Comparison of ENCODE assay signal across 27 mouse cellular contexts in genomic region chr17:45338086-45338485, GRCm38 (mm10).
DNase-seq lines count a peak whose midpoint lies in the region; ATAC-seq and TF ChIP-seq lines count a peak whose summit lies in the region.
"Had no signal": no experiment of that assay in that cellular context is flagged by ENCODE, and none has a peak within 500 bp of the region (broad histone marks: within the 10 kb centered on the region; RNA-seq: fewer than 3 reads in every experiment).

No protein-coding gene starts in this region.

- H3K27me3 ChIP-seq in hindbrain, embryonic 11.5 days (ENCODE audit: control insufficient read depth, insufficient read depth, low read length), result no peaks in the 10 kb centered on the region
- H3K27me3 ChIP-seq in midbrain, postnatal 0 days (ENCODE audit: insufficient read depth, low read length), result no peaks in the 10 kb centered on the region
- H3K27me3 ChIP-seq: CH12.LX; embryonic facial prominence, embryonic 13.5 days; forebrain, embryonic 15.5 days; liver, embryonic 15.5 days; neural tube, embryonic 12.5 days; stomach, embryonic 15.5 days had no signal

- no peaks in the 10 kb centered on the region for H3K4me1 ChIP-seq in hindbrain, embryonic 11.5 days (replicated peaks; ENCODE audit: control insufficient read depth, insufficient read depth, low read length)
- no peaks in the 10 kb centered on the region for H3K4me1 ChIP-seq in midbrain, postnatal 0 days (ENCODE audit: insufficient read depth, low read length)
- H3K4me1 ChIP-seq: forebrain, embryonic 15.5 days; hindbrain, embryonic 13.5 days; liver, embryonic 15.5 days; neural tube, embryonic 12.5 days had no signal

- TF ChIP-seq CTCF in midbrain, postnatal 0 days (IDR thresholded peaks at IDR 0.05), result no peak

- H3K9me3 ChIP-seq in hindbrain, embryonic 11.5 days (ENCODE audit: control insufficient read depth, low read length), result no peaks in the 10 kb centered on the region
- no peaks in the 10 kb centered on the region for H3K9me3 ChIP-seq in midbrain, postnatal 0 days (ENCODE audit: low read length)
- H3K9me3 ChIP-seq: embryonic facial prominence, embryonic 13.5 days; forebrain, embryonic 10.5 days; forebrain, embryonic 15.5 days; hindbrain, embryonic 13.5 days; liver, embryonic 15.5 days; neural tube, embryonic 12.5 days; stomach, embryonic 15.5 days had no signal

- no peak overlapping the region for H3K9ac ChIP-seq in hindbrain, embryonic 11.5 days (ENCODE audit: low read depth, low read length)
- no peak overlapping the region for H3K9ac ChIP-seq in midbrain, postnatal 0 days (replicated peaks; ENCODE audit: low read length, poor library complexity, severe bottlenecking)
- H3K9ac ChIP-seq: embryonic facial prominence, embryonic 13.5 days; forebrain, embryonic 15.5 days; hindbrain, embryonic 13.5 days; liver, embryonic 15.5 days; lung, embryonic 14.5 days; neural tube, embryonic 12.5 days; stomach, embryonic 15.5 days had no signal

- DNase-seq in layer of hippocampus, adult 18-20 months (ENCODE audit: low spot score in 2 of 2), result peak; percentile 26 to 53
- DNase-seq in layer of hippocampus, adult 9-10 months (ENCODE audit: low spot score), result no peak
- DNase-seq in right cerebral cortex, adult 18-20 months, result peak; percentile 50
- DNase-seq in right cerebral cortex, postnatal 4 days, result no peak
- peak; percentile 77 for DNase-seq in brain, adult 2 months (ENCODE audit: low read depth, low spot score)
- DNase-seq in hindbrain, embryonic 11.5 days (ENCODE audit: low spot score), result no peak
- no peak for DNase-seq in midbrain, postnatal 0 days (ENCODE audit: low spot score)
- DNase-seq: adrenal gland, postnatal 14 days; cerebellum, adult 11-12 months; cerebellum, adult 9-11 months; embryo, embryonic 11 days; gastrocnemius, postnatal 14 days; kidney, adult 9 months; kidney, postnatal 14 days; lung, embryonic 14.5 days; lung, postnatal 14 days had no signal

- no peak overlapping the region for H3K4me2 ChIP-seq in hindbrain, embryonic 11.5 days (replicated peaks; ENCODE audit: low read depth, low read length)
- H3K4me2 ChIP-seq in midbrain, postnatal 0 days (ENCODE audit: low read depth, low read length, poor library complexity, severe bottlenecking), result no peak overlapping the region
- H3K4me2 ChIP-seq: embryonic facial prominence, embryonic 13.5 days; forebrain, embryonic 15.5 days; hindbrain, embryonic 13.5 days; liver, embryonic 15.5 days; lung, embryonic 14.5 days; neural tube, embryonic 12.5 days; stomach, embryonic 15.5 days had no signal

- H3K4me3 ChIP-seq in hindbrain, embryonic 11.5 days (ENCODE audit: low read depth, low read length), result no peak overlapping the region
- no peak overlapping the region for H3K4me3 ChIP-seq in midbrain, postnatal 0 days (ENCODE audit: low read depth, low read length)
- H3K4me3 ChIP-seq: embryonic facial prominence, embryonic 13.5 days; forebrain, embryonic 10.5 days; forebrain, embryonic 15.5 days; hindbrain, embryonic 13.5 days; liver, embryonic 15.5 days; myocyte; neural tube, embryonic 12.5 days; stomach, embryonic 15.5 days had no signal

- no peak for ATAC-seq in hindbrain, embryonic 11.5 days (ENCODE audit: low FRiP score)
- ATAC-seq in midbrain, postnatal 0 days (ENCODE audit: low FRiP score), result no peak
- ATAC-seq: forebrain, embryonic 15.5 days; intestine, postnatal 0 days; midbrain, embryonic 16.5 days had no signal

- WGBS in hindbrain, embryonic 11.5 days, result 86% methylated on average over 4 of the region's 4 CpGs
- WGBS in midbrain, postnatal 0 days, result 88% methylated on average over 4 of the region's 4 CpGs

- no peak overlapping the region for H3K27ac ChIP-seq in hindbrain, embryonic 11.5 days (ENCODE audit: low read depth, low read length)
- no peak overlapping the region for H3K27ac ChIP-seq in midbrain, postnatal 0 days (ENCODE audit: low read depth, low read length)
- H3K27ac ChIP-seq: embryonic facial prominence, embryonic 13.5 days; forebrain, embryonic 10.5 days; forebrain, embryonic 15.5 days; hindbrain, embryonic 13.5 days; liver, embryonic 15.5 days; neural tube, embryonic 12.5 days; stomach, embryonic 15.5 days had no signal

- no peaks in the 10 kb centered on the region for H3K36me3 ChIP-seq in hindbrain, embryonic 11.5 days (ENCODE audit: control insufficient read depth, insufficient read depth, low read length)
- H3K36me3 ChIP-seq in midbrain, postnatal 0 days (ENCODE audit: insufficient read depth, low read length), result no peaks in the 10 kb centered on the region
- H3K36me3 ChIP-seq: embryonic facial prominence, embryonic 13.5 days; forebrain, embryonic 10.5 days; forebrain, embryonic 15.5 days; hindbrain, embryonic 13.5 days; liver, embryonic 15.5 days; neural tube, embryonic 12.5 days; stomach, embryonic 15.5 days had no signal

Comparison
In these comparisons a context has a peak if more than half of its experiments do, and no peak if none do; other contexts are left out.
1. DNase-seq: peak in layer of hippocampus, adult 18-20 months (2 of 2), right cerebral cortex, adult 18-20 months (single experiment) and brain, adult 2 months (single experiment); none in layer of hippocampus, adult 9-10 months (single experiment), right cerebral cortex, postnatal 4 days (single experiment), hindbrain, embryonic 11.5 days (single experiment) and midbrain, postnatal 0 days (single experiment).